Mouse (Mus musculus) natural killer cell, adult 2 months (primary cell): Measurements from ENCODE around the gene Kdf1.
"Not testable (repeated sequence)": the region's sequence is repeated elsewhere in the genome, so short reads cannot be mapped to it uniquely, and the experiment has no call there.

Source experiments
- DNase-seq, 2 experiments: peaks; one replicate each; pipeline ENCODE4 v3.0.0; 2022; ENCODE audit warnings: low spot score in 2 of 2

The Kdf1 gene

DNA sequence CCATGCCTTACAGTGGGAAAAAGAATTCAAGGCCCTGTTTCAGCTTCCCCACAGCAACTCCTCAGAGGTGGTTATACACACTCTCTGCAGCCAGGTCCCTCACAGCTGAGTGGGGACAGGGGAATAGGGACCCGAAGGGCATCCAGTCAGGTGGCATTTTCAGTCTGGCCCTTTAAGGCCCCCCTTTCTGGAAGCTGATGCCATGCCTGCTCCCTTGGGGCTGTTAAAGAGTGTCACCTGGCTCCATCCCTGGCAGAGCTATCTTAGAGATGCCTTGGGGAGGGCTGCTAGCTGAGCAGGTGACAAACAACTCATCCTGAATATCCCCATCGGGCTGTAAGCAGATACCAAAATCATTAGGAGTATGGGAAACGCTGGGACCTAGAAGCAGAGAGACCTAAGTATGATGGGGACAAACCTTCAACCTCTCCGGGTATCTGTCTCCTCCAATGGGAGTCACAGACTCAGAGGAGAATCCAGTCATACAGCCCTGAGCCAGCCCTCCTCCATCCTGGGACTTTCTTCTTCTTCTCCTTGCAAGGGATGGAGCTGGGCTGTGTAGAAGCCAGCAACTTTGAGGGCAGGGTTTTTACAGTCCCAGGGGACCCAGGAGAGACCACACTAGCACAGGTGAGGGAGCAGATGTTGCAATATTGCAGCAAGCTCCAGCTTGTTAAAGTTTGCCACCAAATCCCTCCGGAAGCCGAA lies 21.9 kb upstream of the Kdf1 start:
- no peak for DNase-seq

DNA sequence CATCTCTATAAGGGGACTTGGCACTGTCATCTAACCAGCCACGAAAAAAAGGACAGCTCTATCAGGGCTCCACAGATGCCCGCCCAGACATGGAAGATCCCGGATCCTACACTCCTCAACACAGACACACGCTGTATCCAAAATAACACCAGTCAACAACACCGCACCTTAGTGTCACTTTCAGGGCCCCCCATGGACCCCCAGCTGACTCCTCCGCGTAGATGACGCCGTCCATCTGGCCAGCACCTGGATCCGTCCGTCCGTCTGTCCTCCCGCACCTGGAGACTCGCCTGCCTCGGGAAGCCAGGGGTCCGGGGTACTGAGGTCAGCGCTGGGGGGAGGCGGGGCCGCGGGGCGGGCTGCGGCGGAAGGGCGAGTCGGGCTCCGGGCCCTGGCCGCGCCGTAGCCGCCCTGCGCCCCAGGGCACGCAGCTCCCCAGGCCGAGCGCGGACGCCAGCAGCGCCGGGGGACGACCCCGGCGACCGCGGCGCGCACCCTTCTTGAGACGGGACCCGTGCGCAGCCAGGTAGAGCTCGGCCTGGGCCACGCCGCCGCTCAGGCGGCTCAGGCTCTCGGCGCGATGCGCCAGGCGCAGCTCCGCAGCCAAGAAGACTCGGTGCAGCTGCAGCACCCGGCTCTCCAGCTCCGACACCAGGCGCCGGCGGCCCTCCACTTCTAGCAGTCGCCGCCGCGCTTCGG lies 21.2 kb upstream of the Kdf1 start:
- no peak for DNase-seq

DNA sequence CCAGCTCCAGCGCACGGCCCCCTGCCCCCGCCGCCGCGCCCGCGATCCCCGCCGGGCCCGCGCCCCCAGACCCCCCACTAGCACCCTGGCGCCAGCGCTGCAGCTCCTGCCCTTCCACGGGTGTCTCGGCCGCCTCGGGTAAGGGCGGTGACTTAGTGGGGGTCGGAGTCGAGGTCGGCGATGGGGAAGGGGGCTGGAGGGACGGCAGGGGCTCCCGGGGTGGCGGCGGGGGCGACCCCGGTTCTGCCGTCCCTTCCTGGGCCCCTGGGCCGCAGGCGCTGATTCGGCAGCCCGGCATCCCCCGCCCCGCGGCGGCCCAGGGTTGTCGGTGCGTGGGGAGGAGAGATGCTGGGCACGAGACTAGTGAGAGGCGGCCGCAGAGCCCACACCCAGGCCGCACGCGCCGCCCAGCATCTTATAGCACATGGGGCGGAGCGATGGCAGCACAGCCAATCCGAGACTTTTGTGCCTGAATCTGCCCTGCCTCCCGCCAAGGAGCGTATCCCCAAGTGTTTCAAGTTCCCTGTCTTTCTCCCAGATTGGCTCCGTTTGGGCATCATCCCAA lies 20.5 kb upstream of the Kdf1 start, which contains the start of gene Trnp1:
Gene Trnp1, minus strand, starts transcription at position 391 of the 565 bp plus-strand sequence.
- DNase-seq = peak; percentile 66 to 70

DNA sequence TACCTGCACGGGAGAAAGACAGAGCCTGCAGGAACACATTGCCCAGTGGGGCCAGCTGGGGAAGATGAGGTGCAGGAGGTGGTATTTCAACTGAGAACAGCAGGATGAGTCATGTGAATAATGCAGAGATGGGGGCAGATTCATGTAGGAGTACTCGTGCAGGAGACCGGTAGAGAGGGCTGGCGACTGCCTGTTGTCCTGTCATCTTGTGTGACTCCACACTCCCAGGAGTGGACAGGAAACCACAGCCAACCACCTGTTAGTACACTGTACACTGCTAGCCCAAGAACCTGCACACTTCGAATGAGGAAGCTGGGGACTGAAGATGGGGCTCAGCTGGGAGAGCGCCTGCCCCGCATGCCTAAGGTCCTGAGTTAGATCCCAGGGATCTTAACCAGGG lies 17.2 kb upstream of the Kdf1 start:
- peak; percentile 38 to 62 for DNase-seq

DNA sequence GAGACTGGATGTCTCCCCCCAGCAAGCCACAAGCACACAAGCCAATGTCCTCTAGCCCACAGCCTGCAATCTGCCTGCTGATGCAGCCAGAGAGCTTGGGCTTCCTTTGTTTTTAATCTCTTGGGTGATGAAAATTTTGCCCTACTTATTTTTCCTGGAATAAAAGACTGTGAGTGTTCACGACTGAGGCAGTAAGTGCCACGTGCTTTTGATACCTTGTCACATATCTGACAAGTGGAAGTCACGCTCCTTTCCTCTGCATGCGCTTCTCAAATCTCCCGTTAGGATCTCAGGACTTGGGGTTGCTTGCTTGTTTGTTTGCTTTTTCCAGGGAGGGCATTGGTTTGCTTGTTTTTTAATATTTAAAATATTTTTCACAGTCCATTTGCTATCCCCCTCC lies 14.5 kb upstream of the Kdf1 start:
- DNase-seq = no peak

DNA sequence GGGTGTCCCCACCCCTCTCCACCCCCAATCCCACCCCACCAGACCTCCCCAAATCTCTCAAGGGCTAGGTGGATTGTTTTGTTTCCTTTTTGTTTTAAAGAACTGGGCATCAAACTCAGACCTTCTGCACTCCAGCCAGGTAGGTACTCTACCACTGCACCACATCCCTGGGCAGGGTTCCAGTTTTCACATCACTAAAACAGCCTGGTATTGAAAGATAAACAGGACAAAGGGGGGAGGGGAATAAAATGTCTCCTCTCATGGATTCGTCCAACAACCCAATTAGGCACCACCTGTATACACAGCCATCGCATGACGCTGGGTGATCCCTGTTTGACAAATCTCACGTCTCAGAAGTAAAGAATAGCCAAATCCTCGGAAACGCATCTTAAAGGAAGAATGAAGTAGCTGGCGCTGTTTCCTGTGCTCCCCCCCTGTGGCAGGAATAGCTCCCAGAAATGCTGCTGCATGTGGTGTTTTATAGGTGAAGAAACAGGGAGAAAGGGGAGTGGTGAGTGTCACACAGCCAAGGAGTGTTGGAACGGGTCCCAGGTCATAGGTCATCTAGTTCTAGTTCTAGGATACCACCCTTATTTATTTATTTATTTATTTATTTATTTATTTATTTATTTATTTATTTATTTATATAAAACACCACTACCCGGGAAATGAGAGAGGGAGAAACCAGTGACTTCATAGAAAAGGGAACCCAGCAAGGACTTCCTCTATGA lies 13.8 kb upstream of the Kdf1 start:
- no peak for DNase-seq

DNA sequence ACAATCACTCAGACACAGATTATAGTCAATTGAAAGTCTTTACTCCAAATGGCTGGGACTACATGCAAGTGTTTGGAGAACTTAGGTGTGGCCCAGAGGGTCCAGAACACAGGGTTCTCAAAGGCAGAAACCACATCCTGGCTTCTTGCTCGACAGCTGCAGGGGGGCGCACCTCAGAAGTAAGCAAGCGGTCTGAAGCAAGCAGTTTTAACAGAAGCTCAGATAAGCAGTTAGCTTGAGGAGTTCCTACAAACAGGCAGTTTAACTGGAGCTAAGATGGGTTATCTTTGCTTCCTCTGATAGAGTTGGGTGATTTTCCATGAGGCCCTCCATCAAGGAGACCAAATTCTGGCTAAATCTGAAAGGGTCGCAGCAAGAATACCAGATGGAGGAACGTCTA lies 12.2 kb upstream of the Kdf1 start:
- DNase-seq = no peak

DNA sequence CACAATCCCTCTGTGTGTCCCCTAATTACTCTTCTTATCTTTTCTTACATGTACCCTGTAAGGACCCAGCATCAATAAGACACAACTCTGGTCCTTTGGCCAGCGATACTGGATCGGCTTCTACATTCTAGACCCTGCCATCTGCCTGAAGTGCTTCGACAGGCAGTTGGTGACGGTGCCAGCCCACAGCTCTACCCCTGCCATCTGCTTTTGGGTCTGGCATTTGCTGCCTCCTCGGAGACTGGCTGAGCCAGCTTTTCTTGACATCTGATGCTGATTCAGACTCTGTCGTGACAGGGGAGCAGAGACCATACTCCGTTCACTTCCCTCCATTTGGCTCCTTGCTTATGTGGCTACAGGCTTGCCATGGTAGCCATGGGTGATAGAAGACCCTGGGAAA lies 9.8 kb upstream of the Kdf1 start:
- no peak for DNase-seq

DNA sequence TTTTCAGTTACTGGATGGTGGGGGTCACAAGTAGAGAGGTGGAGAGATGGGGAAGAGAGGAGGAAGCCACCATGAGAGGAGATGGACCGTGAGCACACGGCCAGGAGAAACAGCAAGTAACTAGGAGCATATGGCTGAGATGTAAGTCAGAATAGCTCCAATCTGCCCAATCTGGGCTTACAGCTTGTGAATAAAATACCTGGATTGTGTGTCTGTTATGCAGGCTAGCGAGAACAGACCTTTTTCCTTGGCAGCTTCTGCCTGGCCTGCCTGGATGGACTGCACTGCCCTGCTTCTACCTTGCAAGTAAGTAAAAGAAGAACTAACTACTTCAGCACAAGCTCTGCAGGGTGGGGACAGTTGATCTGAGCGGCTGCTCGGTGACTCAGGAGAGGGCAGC lies 7.7 kb upstream of the Kdf1 start:
- no peak for DNase-seq

DNA sequence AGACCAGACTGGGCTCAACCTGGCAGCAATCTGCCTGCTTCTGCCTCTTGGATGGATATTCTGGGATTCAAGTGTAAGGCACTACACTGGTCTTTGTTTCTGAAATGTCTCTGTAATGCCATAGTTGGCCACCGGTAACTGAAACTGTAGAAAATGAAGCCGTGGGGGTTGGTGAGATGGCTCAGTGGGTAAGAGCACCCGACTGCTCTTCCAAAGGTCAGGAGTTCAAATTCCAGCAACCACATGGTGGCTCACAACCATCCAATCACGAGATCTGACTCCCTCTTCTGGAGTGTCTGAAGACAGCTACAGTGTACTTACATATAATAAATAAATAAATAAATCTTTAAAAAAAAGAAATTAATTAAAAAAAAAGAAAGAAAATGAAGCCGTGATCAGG lies 6.3 kb upstream of the Kdf1 start:
- not testable (repeated sequence) for DNase-seq

DNA sequence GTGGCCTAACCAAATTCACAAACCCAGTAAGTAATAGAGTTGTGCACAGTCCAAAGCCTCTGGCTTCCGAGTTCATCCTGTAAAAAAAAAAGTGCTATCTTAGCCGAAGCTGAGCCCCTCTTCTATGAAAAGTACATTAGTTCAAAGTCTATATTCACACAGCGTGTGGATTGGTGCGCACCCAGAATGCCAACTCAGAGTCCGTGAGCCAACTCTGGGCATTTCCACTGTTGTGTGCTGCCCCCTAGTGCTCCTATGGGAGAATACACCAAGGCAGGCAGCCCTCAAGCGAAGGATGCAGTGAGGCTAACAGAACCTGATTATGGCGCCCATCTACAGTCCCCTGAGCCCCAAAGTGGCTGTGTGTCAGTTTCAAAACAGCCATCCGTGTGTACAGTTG lies 5.8 kb upstream of the Kdf1 start:
- peak; percentile 71 to 74 for DNase-seq

DNA sequence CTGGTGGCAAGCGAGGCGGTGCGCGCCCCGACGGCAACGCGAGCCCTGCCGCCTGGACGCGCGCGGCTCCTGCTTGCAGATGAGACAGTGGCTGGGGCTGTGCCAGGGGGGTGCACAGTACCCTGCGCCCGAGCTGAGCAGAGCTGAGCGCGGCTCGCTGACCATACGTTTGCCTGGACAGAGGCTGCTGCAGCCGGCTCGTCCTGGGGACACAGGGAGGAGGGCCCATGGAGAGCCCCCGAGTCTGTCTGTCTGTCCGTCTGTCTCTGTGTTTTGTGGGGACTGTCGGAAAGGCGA lies 554 bp downstream of the Kdf1 start:
- DNase-seq = no peak

DNA sequence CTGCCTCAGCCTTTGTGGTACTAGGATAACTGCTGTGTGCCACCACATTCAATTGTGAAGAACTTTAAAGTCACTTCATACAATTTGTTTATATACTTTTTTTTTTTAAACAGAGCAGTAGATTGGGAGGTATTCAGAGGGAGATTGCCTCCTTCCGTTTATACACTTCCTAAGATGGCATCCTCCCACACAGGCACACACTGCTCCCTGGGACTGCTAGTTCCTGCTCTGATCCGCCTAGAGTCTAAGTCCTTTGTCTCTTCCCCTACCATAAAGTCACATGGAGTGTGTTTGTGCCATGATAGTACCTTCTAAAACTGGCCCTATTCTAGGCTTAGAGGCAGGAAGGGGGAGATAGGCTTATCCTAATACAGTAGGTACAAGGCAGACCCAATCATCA lies 2.7 kb downstream of the Kdf1 start:
- no peak for DNase-seq

DNA sequence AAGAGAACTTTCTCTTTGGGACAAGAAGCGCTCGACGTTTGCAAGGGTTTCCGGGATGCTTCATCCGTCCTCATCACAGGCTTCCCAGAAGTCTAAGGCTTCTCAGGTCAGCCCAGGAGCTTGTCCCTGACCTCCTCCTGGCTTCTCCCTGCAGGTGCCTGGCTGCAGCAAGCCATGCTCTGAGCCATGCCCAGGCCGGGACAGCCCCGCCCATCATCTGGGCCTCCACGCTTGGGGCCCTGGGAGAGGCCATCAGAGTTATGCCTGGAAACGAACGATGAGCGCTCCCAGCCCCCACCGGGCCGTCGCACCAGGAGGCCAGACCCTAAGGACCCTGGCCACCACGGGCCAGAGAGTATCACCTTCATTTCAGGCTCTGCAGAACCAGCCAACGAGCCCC lies 9.0 kb downstream of the Kdf1 start:
- no peak for DNase-seq

DNA sequence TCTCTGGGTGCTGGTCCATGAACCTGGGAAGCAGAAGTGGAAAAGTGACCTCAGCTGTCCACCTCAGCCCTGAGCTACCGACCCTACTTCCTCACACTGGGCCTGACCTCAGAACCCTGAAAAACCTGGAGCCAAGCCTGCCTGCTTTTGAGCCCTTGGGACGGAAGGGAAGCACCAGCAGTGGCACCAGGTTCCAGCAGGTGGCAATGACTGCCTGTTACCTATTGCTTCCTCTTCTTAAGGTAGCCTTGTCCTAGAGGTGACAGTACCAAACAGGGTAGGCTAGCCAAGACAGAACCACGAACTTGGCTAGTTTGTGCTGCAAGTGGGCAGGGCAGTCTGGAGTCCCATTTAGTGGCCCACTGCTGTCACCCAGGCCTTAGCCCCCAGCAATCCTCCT lies 14.0 kb downstream of the Kdf1 start:
- DNase-seq = no peak

DNA sequence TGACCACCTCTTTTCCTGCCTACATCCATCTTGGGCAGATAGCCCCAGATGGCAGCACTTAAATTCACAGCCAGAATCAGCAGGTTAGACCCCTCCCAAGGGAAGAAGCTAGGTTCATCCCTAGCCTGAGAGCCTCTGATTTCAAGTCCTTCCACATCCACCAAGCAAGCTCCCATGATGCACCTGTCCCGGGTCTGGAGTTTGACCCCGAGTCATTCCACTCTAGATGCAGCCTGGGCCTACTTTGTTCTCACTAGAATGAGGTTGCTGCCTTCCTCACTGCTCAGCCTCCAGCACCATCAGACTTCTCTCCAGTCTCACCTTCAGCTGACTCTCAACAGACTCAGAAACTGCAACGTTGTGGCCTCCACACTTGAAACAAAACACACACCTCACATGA lies 17.3 kb downstream of the Kdf1 start:
- DNase-seq = no peak

DNA sequence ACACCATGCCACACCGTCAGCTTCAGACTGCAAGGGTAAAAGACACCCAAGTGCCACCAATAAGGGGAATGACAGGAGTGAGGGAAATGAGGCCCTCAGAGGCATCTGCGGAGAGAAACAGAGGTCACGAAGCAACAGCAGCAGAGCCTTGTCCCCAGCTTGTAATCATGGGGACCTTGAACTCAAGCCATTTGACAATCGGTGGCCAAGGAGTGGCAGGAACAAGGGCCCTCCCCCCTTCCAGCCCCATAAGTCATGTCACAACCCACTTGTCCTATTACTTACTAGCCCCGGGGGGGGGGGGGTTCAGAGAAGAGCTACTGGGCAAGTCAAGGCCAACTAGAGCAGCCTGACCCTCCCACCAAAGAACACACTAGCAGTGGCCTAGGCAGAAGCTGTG lies 17.9 kb downstream of the Kdf1 start:
- DNase-seq = no peak

DNA sequence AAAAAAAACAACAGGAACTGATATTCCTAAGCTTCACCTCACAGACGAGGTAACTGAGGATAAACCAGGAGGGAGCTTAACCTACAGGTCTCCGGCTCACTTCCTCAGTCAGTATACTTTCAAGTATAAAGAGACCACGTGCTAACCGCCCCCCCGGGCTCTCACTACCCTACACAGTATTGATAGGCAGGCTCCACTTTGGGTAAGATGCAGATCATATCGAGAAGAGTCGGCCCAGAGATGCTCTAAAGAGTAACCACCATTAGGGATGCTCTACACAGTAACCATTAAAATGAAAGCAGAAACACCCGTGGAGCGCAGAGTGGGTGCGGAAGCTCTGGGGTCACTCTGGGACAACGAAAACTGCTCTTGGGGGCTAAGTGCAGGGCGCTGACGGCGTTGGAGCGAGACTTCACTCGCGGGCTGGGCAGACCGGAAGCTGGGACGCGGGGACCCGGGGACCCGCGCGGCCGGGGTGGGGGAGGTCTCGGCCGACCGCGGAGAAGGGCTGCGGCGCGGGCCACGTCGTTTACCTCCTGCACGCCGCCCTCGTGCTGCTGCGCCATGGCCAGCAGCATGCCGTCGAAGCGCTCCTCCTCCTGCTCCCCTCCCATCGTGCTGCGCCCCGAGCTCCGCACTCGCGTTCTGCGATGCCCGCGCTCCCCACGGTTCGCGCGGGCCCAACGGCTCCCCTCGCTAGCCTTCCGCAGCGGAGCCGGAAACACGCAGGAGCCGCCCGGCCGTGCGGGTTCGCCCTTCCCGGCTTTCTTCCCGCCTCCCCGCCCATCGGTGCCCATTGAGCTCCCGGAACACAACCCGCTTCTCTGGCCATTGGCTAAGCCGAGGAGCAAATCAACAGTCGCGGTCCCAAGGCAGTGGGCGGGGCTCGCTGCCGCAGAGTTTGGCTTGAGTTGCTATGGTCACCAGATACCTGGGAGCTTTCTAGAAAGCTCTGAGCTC lies 26.8 kb downstream of the Kdf1 start, which contains the start of gene Nudc:
Gene Nudc, minus strand, starts transcription at position 725 of the 960 bp plus-strand sequence.
- DNase-seq = peak; percentile 92 to 93

DNA sequence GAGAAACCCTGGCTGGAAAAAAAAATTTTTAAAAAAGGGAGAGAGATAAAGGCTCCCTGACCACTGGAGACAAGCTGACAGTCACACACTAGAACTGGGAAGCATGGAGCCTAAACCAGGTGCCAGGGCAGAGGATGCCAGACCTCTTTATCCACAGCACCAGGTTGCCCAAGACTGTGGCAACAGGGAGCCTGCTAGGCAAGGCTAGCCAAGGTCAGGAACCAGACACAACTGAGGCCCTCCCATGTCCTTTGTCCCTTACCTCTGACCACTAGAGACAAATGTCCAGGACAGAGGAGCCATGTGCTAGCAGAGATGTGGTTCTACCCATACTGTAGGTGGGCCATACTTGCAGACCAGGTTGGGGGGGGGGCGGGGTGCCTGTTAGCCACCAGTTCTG lies 33.3 kb downstream of the Kdf1 start:
- no peak for DNase-seq

DNA sequence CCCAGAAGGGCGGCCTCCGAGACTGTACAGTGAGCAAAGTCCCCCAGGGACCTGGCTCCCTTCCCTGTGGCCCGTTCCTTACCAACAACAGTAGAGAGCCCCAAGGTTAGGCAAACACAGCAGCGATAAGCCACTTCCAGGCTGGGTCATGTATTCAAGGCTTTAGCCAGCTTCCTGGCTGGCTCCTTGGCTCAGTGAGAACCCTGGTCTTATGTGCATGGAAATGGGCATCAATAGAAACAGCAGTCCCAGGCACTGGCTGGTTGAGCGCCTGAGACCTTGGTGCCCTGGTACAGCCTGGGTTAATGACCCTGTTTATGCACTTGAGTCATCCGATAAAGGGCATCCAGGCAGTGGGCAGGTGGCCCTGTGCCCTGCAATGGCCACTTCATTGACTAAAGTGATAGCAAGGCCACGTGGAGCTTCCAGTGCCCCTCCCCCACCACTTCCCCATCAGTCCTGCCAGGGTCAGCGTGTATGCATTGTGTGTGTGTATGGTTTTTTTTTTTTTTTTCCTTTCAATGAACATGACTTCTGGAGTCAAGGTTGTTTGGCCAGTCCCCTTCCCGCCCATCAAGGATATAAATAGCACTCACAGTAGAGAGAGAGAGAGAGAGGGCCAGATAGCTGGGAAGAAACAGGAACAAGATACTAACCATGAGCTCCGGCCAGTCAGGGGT lies 34.1 kb downstream of the Kdf1 start, which contains the start of gene Nr0b2:
Gene Nr0b2, plus strand, starts transcription at position 609 of the 680 bp plus-strand sequence.
- DNase-seq = no peak
